Comparison of ENCODE assay signal across 11 mouse cellular contexts in the genomic region with DNA sequence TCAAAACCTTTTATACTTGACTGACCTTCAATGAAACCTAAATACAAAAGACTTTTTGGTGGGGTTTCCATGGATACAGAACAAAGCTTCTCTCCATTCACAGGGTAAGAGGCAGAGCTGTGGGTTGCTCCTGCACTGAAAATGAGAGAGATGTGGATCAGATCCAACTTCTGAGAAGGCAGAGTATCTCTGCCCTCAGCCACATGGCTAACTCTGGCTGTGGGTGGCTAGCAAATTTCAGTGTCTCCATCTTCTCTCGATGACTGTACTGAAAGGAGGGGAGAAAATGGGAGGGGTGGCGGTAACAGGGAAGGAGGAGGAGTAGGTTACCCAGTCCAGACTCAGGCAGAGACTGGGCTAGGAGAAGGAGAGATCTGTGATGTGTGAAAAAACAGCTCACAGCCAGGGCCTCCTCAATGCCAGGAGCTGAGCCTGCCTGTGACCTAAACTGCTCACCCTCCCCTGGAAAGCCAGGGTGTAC.
DNase-seq lines count a peak whose midpoint lies in the region; ATAC-seq and TF ChIP-seq lines count a peak whose summit lies in the region.
"Had no signal": no experiment of that assay in that cellular context is flagged by ENCODE, and none has a peak within 500 bp of the region (broad histone marks: within the 10 kb centered on the region; RNA-seq: fewer than 3 reads in every experiment).

No protein-coding gene starts in this region.

- H3K4me3 ChIP-seq in forebrain, postnatal 0 days (ENCODE audit: low read depth, low read length) = no peak overlapping the region
- no peak overlapping the region for H3K4me3 ChIP-seq in liver, embryonic 12.5 days

- WGBS in forebrain, postnatal 0 days = 13% methylated on average over 2 of the region's 2 CpGs
- WGBS in liver, embryonic 12.5 days (ENCODE audit: insufficient replicate concordance) = 69% methylated on average over 2 of the region's 2 CpGs

- H3K4me1 ChIP-seq in forebrain, postnatal 0 days (ENCODE audit: insufficient read depth) = peaks cover 3% of the 10 kb centered on the region; the same call in 1 of the 2 replicates
- no peaks in the 10 kb centered on the region for H3K4me1 ChIP-seq in liver, embryonic 12.5 days

- TF ChIP-seq CTCF in forebrain, postnatal 0 days (IDR thresholded peaks at IDR 0.05; ENCODE audit: low read depth) = no peak

- peak overlapping the region; percentile 31 for H3K27ac ChIP-seq in forebrain, postnatal 0 days (ENCODE audit: low read depth, low read length)
- no peak overlapping the region for H3K27ac ChIP-seq in liver, embryonic 12.5 days

- H3K27me3 ChIP-seq in forebrain, postnatal 0 days (ENCODE audit: insufficient read depth, low read length) = no peaks in the 10 kb centered on the region
- H3K27me3 ChIP-seq in liver, embryonic 12.5 days (replicated peaks) = no peaks in the 10 kb centered on the region

- no peaks in the 10 kb centered on the region for H3K36me3 ChIP-seq in forebrain, postnatal 0 days (ENCODE audit: insufficient read depth)
- no peaks in the 10 kb centered on the region for H3K36me3 ChIP-seq in liver, embryonic 12.5 days

- intact Hi-C loops in left cerebral cortex, postnatal 4 days (cut with DNase I) = no loop called here

- peak; percentile 95 for ATAC-seq in forebrain, postnatal 0 days
- no peak for ATAC-seq in liver, embryonic 12.5 days
- ATAC-seq: lung, postnatal 0 days had no signal

- no peak overlapping the region for H3K9ac ChIP-seq in forebrain, postnatal 0 days
- H3K9ac ChIP-seq in liver, embryonic 12.5 days = no peak overlapping the region

- H3K9me3 ChIP-seq in forebrain, postnatal 0 days (ENCODE audit: low read length) = no peaks in the 10 kb centered on the region
- 0 out of 2 replicates have a peak, but pooled peaks cover 5% of the 10 kb centered on the region for H3K9me3 ChIP-seq in liver, embryonic 12.5 days (replicated peaks)

- H3K4me2 ChIP-seq in forebrain, postnatal 0 days (ENCODE audit: low read depth) = no peak overlapping the region
- no peak overlapping the region for H3K4me2 ChIP-seq in liver, embryonic 12.5 days

- peak; percentile 3 for DNase-seq in layer of hippocampus, adult 11-12 months (ENCODE audit: low spot score)
- no peak for DNase-seq in layer of hippocampus, postnatal 25 days (ENCODE audit: extremely low spot score in 1 of 2, low spot score in 1 of 2)
- peak; percentile 67 for DNase-seq in forebrain, postnatal 0 days
- DNase-seq in left cerebral cortex, postnatal 4 days = peak; percentile 3
- DNase-seq in right cerebral cortex, postnatal 10 days (ENCODE audit: low spot score in 2 of 2) = peak; percentile 22 to 28
- DNase-seq in urinary bladder, postnatal 4 days (ENCODE audit: low spot score in 2 of 2) = no peak
- no peak for DNase-seq in kidney, postnatal 14 days
- DNase-seq: B cell, adult 2 months; cerebellum, adult 18-20 months had no signal

Comparison
In these comparisons a context has a peak if more than half of its experiments do, and no peak if none do; other contexts are left out.
1. DNase-seq: peak in layer of hippocampus, adult 11-12 months (single experiment), forebrain, postnatal 0 days (single experiment), left cerebral cortex, postnatal 4 days (single experiment) and right cerebral cortex, postnatal 10 days (2 of 2); none in layer of hippocampus, postnatal 25 days (0 of 2), urinary bladder, postnatal 4 days (0 of 2) and kidney, postnatal 14 days (single experiment).